ENCODE assay signal across 10 mouse cellular contexts in the genomic region with DNA sequence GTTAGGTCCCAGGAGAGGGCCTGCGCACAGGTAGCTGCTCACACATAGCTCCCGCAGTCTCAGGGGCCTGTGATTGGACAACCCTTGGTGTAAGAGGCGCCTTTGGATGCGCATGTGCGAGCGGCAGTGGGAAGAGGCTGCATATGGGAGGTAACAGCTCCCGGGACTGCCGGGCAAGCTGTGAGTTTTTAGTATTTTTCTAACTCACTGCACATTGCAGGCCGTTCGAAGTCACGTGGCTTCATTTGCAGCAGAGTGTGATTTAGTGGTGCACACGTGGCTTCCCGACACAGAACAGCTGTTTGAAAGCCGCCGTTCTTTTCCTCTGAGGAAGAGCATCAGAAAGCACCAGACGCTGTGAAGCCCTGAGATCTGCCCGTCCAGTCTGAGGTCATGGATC.
DNase-seq lines count a peak whose midpoint lies in the region; ATAC-seq lines count a peak whose summit lies in the region.
"Had no signal": no experiment of that assay in that cellular context is flagged by ENCODE, and none has a peak within 500 bp of the region (broad histone marks: within the 10 kb centered on the region; RNA-seq: fewer than 3 reads in every experiment).

No protein-coding gene starts in this region.

- peak overlapping the region; percentile 28; the same call in 1 of the 2 replicates for H3K27ac ChIP-seq in heart, embryonic 13.5 days (replicated peaks)
- no peak overlapping the region for H3K27ac ChIP-seq in heart, embryonic 12.5 days (ENCODE audit: poor library complexity, severe bottlenecking)
- H3K27ac ChIP-seq in neural tube, embryonic 14.5 days (ENCODE audit: low read depth, low read length) = peak overlapping the region; percentile 75
- H3K27ac ChIP-seq: lung, embryonic 15.5 days had no signal

- peak; percentile 50 for DNase-seq in cerebellum, adult 9-10 months
- peak; percentile 42 to 67 for DNase-seq in layer of hippocampus, adult 18-20 months (ENCODE audit: low spot score in 2 of 2)
- no peak for DNase-seq in heart, postnatal 10 days

- no peak for ATAC-seq in heart, embryonic 13.5 days (ENCODE audit: extremely low read depth, insufficient number of reproducible peaks, low FRiP score, low TSS enrichment)
- ATAC-seq in heart, embryonic 12.5 days (ENCODE audit: insufficient number of reproducible peaks, low FRiP score) = no peak
- peak; percentile 93 for ATAC-seq in neural tube, embryonic 14.5 days (ENCODE audit: low read depth)
- no peak for ATAC-seq in monocyte, adult 5-6 weeks (replicated peaks; ENCODE audit: insufficient number of reproducible peaks, low FRiP score, low TSS enrichment, poor library complexity, severe bottlenecking)
- ATAC-seq in erythroblast, adult 5-6 weeks (replicated peaks; ENCODE audit: low FRiP score, poor library complexity, severe bottlenecking) = no peak

- H3K4me2 ChIP-seq in heart, embryonic 13.5 days = no peak overlapping the region
- H3K4me2 ChIP-seq in heart, embryonic 12.5 days = no peak overlapping the region
- peak overlapping the region; percentile 34 for H3K4me2 ChIP-seq in neural tube, embryonic 14.5 days (ENCODE audit: low read depth, low read length)
- H3K4me2 ChIP-seq: lung, embryonic 15.5 days had no signal

- 70% methylated on average over 17 of the region's 17 CpGs for WGBS in heart, embryonic 13.5 days
- 73% methylated on average over 17 of the region's 17 CpGs for WGBS in heart, embryonic 12.5 days
- WGBS in neural tube, embryonic 14.5 days = 39% methylated on average over 17 of the region's 17 CpGs

- peaks cover 38% of the 10 kb centered on the region for H3K4me1 ChIP-seq in heart, embryonic 13.5 days
- peaks cover 31% of the 10 kb centered on the region for H3K4me1 ChIP-seq in heart, embryonic 12.5 days (replicated peaks)
- peaks cover 8% of the 10 kb centered on the region; the same call in 1 of the 2 replicates for H3K4me1 ChIP-seq in neural tube, embryonic 14.5 days (ENCODE audit: control insufficient read depth, insufficient read depth, low read length)

- intact Hi-C loops in heart, postnatal 10 days (cut with DNase I) = no loop called here

- no peaks in the 10 kb centered on the region for H3K36me3 ChIP-seq in heart, embryonic 13.5 days
- no peaks in the 10 kb centered on the region for H3K36me3 ChIP-seq in heart, embryonic 12.5 days
- no peaks in the 10 kb centered on the region for H3K36me3 ChIP-seq in neural tube, embryonic 14.5 days (ENCODE audit: control insufficient read depth, insufficient read depth, low read length)
- H3K36me3 ChIP-seq: lung, embryonic 15.5 days had no signal

- H3K9ac ChIP-seq in heart, embryonic 13.5 days = 0 out of 2 replicates have a peak overlapping the region, but pooled peaks have one; percentile 44
- no peak overlapping the region for H3K9ac ChIP-seq in heart, embryonic 12.5 days
- H3K9ac ChIP-seq in neural tube, embryonic 14.5 days (replicated peaks; ENCODE audit: low read depth, low read length) = 0 out of 2 replicates have a peak overlapping the region, but pooled peaks have one; percentile 21
- H3K9ac ChIP-seq: lung, embryonic 15.5 days had no signal

- no peaks in the 10 kb centered on the region for H3K9me3 ChIP-seq in heart, embryonic 13.5 days
- H3K9me3 ChIP-seq in heart, embryonic 12.5 days (replicated peaks) = no peaks in the 10 kb centered on the region
- H3K9me3 ChIP-seq in neural tube, embryonic 14.5 days (ENCODE audit: control insufficient read depth, low read length) = no peaks in the 10 kb centered on the region
- H3K9me3 ChIP-seq: G1E; lung, embryonic 15.5 days had no signal

- no peak overlapping the region for H3K4me3 ChIP-seq in heart, embryonic 13.5 days
- no peak overlapping the region for H3K4me3 ChIP-seq in heart, embryonic 12.5 days
- H3K4me3 ChIP-seq in neural tube, embryonic 14.5 days (ENCODE audit: low read depth, low read length) = peak overlapping the region; percentile 4; the same call in 1 of the 2 replicates
- H3K4me3 ChIP-seq: lung, embryonic 15.5 days had no signal

- H3K27me3 ChIP-seq in heart, embryonic 13.5 days (replicated peaks) = no peaks in the 10 kb centered on the region
- no peaks in the 10 kb centered on the region for H3K27me3 ChIP-seq in heart, embryonic 12.5 days (replicated peaks)
- no peaks in the 10 kb centered on the region for H3K27me3 ChIP-seq in neural tube, embryonic 14.5 days (ENCODE audit: control insufficient read depth, insufficient read depth, low read length)
- H3K27me3 ChIP-seq: lung, embryonic 15.5 days had no signal

Comparison
In these comparisons a context has a peak if more than half of its experiments do, and no peak if none do; other contexts are left out.
1. DNase-seq: peak in cerebellum, adult 9-10 months (single experiment) and layer of hippocampus, adult 18-20 months (2 of 2); none in heart, postnatal 10 days (0 of 2).